Mouse (Mus musculus): ENCODE measurements around the gene 1700011L22Rik.

The 1700011L22Rik gene

DNA sequence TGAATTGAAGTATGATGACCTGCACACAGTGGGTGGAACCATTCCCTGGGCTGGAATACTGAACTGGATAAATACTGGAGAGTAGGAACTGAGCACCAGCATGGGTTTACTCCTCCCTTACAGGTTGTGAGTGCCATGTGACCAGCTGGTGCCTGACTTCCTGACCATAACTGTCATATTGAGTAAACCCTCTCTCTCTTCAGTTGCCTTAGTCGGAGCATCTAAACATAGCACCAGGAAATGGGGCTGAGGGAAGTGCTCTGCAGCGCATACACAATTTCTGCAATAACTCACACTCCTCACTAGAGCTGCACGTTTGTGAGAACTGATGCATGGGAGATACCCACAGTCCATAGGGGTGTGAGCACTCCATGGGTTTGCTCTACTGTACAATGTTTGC is 9.1 kb downstream of the 1700011L22Rik start:
- no peak for DNase-seq (ENCODE audit: low read depth, low spot score)

- no peak for DNase-seq (ENCODE audit: low read depth, low spot score)
These were observed 19.0 kb downstream of the 1700011L22Rik start for GRCm38 (mm10) chr8:79229266-79229888.

GRCm38 (mm10) chr8:79227916-79228315 is 20.5 kb downstream of the 1700011L22Rik start:
- no peak for DNase-seq (ENCODE audit: low read depth, low spot score)

DNA sequence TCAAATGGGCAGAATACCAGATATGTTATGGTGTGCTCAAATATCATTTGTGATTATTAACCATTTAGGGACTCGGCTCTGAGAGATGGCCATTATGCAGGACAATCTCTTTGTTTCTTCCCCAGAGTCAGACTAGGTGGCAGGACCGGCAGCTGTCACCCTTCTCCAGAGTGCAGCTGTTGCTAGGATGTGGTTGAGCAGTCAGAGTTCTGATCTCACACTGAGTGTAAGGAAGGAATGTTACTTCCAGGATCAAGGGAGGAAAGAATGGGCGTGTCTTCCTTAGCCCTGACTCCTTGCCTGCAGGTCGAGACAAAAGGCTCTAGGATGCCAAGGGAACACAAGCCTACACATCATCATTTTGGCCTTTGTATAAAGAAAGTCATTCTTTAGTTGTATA is 21.2 kb downstream of the 1700011L22Rik start:
- DNase-seq (ENCODE audit: low read depth, low spot score), result no peak

- no peak for DNase-seq (ENCODE audit: low read depth, low spot score)
These were observed 22.3 kb downstream of the 1700011L22Rik start for GRCm38 (mm10) chr8:79226046-79226445.

GRCm38 (mm10) chr8:79225586-79225985 is 22.8 kb downstream of the 1700011L22Rik start:
- no peak for DNase-seq (ENCODE audit: low read depth, low spot score)

DNA sequence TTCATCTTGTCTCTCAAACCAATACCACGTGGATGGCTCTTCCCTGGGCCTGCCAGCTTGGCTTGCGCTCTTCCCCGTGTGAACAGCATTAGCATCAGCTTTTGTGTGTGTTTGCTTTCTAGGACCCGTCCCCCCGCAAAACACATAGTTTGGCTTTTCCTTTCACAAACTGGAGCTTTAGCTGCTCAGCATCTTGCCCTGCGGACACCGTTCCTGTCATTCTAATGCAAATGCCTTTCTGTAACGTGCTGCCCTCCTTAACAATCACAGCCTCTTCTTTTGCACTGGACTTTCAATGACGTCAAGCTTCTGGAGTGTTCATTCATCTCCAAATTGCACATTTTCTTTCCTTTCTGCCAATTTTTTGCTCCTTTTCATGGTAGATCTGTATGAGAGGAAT is 24.0 kb downstream of the 1700011L22Rik start:
- DNase-seq (ENCODE audit: low read depth, low spot score), result no peak

DNA sequence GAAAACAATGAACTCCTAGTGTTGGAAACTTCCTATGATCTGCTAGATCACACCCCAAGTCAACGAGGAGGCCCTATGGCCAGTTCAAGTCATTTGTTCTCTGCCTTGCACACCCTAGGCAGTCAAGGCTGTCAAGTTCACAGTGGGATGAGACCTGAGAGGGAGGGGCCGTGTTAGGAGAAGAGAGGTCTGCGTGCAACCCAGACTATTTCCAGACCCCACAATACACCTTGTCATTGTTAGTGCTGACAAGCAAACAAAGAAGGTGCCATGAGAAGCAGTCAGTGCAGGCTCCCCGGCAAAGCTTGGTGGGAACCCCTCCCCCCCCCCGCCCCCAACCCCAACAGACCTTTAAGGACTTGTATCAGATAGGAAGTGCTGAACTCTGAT is 25.6 kb downstream of the 1700011L22Rik start:
- no peak for DNase-seq (ENCODE audit: low read depth, low spot score)

DNA sequence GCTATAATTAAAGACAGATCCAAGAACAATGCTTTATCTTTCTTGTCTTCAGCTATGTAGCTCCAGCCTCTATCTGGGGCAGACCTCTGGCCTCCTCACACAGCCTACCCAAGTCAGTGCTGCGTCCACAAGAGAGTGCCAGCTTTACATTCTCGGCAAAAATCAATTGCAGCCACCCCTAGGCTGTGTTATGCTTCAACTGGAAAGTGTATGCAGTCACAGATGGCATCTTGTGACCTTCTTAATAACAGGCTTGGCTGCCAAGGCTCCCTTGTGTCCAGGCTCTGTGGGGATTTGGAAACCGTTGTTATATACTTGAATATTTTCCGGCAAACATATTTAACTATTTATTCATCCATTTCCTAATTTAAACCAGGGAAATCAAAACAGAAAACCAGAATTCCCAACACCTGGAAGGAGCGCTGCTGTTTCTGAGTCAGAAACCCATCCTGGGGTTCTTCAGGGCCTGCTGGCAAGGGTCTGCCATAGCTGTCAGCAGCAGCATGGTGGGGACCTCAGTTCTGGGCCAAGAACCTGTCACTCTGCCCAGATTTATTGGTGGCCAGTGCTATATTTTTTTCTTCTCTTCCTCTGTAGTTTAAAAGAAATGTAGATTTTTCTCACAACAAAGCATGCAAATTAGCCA is 26.1 kb downstream of the 1700011L22Rik start:
- no peak for DNase-seq (ENCODE audit: low read depth, low spot score)

- no peak for DNase-seq (ENCODE audit: low read depth, low spot score)
These were observed 36.7 kb downstream of the 1700011L22Rik start for GRCm38 (mm10) chr8:79211630-79212029.

GRCm38 (mm10) chr8:79209641-79210358 is 38.6 kb downstream of the 1700011L22Rik start:
- DNase-seq (ENCODE audit: low read depth, low spot score), result peak; percentile 24

- no peak for DNase-seq (ENCODE audit: low read depth, low spot score)
These were observed 39.4 kb downstream of the 1700011L22Rik start for GRCm38 (mm10) chr8:79208691-79209640.

DNA sequence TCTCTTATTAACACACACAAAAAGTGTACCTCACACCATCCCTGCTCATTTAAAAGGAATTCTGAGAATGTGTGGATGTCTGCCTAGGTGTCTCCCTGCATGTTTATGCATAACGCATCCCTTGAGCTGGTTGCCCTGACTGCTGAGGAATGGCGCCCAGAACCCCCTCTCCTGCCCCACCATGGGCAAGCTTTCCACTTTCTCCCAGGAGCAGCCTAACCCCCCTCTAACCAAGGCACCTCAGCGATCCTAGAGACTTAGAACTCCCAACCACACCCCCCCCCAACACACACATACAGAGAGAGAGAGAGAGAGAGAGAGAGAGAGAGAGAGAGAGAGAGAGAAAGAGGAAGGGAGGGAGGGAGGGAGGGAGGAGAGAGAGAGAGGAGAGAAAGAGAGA is 40.2 kb downstream of the 1700011L22Rik start:
- no peak for DNase-seq (ENCODE audit: low read depth, low spot score)

DNA sequence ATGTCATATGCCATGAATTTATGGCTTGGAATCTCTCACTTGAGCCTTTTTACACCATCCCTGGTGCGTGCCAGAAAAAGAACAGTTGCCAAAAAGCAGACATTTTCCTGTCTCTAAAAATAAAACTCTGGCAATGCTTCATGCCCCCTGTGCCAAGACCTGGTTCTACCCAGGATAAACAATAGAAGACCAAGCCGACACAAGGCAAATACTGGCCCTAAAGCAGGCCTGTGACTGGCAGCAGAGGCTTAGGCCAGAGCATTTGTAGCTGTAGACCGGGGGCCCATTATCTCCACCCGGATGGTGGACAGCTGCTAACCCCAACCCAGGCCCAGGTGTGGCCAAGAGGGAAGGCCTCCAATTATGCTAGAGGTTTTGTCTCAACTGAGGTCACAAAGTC is 41.5 kb downstream of the 1700011L22Rik start:
- no peak for DNase-seq (ENCODE audit: low read depth, low spot score)

DNA sequence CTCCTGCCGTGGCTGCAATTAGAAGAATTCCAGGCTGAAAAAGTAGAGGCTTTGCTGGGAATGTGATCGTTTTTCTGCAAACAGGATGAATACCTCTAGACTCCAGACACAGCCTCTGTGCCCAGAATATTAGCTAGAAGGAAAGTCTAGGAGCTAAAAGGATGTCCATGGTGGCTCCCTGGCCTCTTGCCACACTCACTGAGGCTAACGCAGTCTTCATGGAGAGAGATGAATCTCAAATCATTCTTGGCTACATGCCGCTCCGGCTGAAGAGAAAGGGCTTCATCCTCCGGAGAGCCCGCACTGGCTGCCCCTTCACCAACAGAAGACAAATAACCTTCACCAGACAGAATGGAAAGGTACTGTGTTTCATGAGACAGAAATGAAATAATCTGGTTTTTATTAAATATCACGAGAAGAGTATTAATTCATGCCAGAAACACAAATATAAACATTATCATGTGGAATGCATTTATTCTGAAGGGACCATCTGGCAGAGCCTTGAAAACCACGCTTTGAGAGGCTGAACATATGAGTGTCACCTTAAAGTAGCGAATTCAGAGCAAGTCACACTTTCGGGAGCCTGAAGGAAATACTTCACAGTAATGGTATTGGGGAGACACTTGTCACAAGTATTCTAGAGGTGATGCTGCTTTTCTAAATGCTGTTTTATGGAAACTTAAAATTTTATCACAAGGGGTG is 46.8 kb downstream of the 1700011L22Rik start:
- DNase-seq (ENCODE audit: low read depth, low spot score), result no peak

GRCm38 (mm10) chr8:79198675-79199074 is 49.7 kb downstream of the 1700011L22Rik start:
- no peak for DNase-seq (ENCODE audit: low read depth, low spot score)

DNA sequence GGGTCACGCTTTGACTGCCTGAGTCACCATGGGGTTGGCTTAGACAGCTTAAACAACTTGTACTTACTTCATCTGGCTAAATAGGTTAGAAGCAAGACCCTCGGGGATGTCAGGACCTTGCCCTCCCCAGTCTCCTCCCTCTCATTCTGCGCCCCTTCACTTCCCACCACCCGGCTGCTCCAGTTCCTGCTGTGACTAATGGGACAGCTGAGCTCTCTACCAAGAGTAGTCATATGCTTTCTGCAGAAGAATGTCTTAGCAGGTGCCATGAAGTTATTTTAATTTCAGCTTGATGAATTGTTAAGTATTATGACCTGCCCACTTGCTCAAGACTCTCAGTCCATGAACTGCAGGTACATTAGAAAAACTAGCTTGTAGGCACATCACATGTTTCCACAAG is 51.9 kb downstream of the 1700011L22Rik start:
- DNase-seq (ENCODE audit: low read depth, low spot score), result no peak

GRCm38 (mm10) chr8:79190071-79190470 is 58.3 kb downstream of the 1700011L22Rik start:
- no peak for DNase-seq (ENCODE audit: low read depth, low spot score)

GRCm38 (mm10) chr8:79185488-79185887 is 62.9 kb downstream of the 1700011L22Rik start:
- DNase-seq (ENCODE audit: low read depth, low spot score), result no peak

GRCm38 (mm10) chr8:79179678-79180077 is 68.7 kb downstream of the 1700011L22Rik start:
- no peak for DNase-seq (ENCODE audit: low read depth, low spot score)

DNA sequence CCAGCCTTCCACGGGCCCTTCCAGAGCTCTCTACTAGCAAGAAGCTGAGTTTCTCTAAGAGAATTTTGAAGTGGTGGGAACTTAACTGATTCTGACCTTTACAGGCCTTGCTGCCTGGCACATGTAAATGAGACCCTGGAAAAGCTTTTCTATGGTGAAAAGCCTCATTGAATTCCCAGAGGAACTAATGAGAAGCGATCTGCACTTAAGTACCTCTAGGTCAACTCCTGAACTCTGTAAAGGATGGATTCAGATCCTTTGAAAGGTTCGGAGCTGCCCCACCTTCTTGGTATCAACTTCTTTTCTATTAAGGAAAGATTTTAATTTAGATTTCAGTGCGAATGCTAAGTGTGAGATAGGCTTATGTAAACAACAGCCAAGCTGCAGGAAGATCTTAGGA is 72.4 kb downstream of the 1700011L22Rik start:
- DNase-seq (ENCODE audit: low read depth, low spot score), result no peak
